Mouse (Mus musculus) brain, embryonic 14.5 days (tissue): ENCODE measurements around the gene Hdgfl2. TPM values are rescaled to one million over a fixed set of nuclear protein-coding genes. Genes with fewer than 3 reads are reported as not detected.
A peak's percentile ranks its signal among the peaks of the same experiment; 100 is the strongest.

Source experiments
- DNase-seq: peaks from one replicate; pipeline ENCODE4 v3.0.0-alpha.2; 2011; ENCODE audit warnings: low read depth
- CTCF ChIP-seq: fragments of 200-500 bp; IDR thresholded peaks from 2 replicates; pipeline ENCODE4 v1.5.1; 2012; ENCODE audit warnings: inconsistent platforms, mild to moderate bottlenecking, moderate library complexity, borderline replicate concordance; ENCODE audit not compliant: insufficient read depth, insufficient read length; ENCODE audit errors: extremely low read depth
- POLR2A ChIP-seq: fragments of 200-500 bp; IDR thresholded peaks from 2 replicates; pipeline ENCODE4 v1.6.1; 2012; ENCODE audit warnings: mild to moderate bottlenecking, inconsistent platforms, borderline replicate concordance; ENCODE audit not compliant: poor library complexity, insufficient read depth, insufficient read length, severe bottlenecking; ENCODE audit errors: extremely low read depth
- polyA plus RNA-seq: library from polyadenylated mRNA; depleted of rRNA; stranded (reverse); fragments of >200 nt; gene quantifications from 2 replicates; pipeline ENCODE4 v1.2.3, GENCODE M21; 2012; rRNA removed

Hdgfl2 gene
- polyA plus RNA-seq, 1 experiment = 129 TPM

GRCm38 (mm10) chr17:56141702-56142605, 62.5 kb downstream of the Hdgfl2 start:
- peak; percentile 70 for DNase-seq
- TF ChIP-seq CTCF = no peak
- no peak for TF ChIP-seq POLR2A

- TF ChIP-seq CTCF = no peak
- no peak for TF ChIP-seq POLR2A
- no peak for DNase-seq
Observed at GRCm38 (mm10) chr17:56144546-56144945, 65.1 kb downstream of the Hdgfl2 start.

DNA sequence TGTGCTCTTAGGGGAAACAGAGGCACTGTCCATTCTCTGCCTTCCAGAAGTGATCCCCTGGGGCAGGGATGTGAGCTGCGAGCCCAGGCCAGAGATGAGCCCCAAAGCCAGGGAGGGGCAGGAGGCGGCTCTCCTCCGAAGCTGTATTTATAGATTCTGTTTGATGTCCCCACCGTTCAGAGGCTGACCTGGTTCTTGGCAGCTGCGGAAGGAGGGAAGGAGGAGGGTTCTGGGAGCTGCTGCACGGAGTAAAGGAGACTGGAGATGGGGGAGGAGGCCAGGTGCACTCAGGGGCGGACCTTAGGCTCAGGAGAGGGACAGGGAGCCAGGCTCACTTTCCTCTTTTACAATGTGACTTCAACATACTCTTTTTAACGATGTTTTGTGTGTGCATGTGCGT, 66.7 kb downstream of the Hdgfl2 start:
- TF ChIP-seq POLR2A (no peak), CTCF (no peak)
- no peak for DNase-seq

DNA sequence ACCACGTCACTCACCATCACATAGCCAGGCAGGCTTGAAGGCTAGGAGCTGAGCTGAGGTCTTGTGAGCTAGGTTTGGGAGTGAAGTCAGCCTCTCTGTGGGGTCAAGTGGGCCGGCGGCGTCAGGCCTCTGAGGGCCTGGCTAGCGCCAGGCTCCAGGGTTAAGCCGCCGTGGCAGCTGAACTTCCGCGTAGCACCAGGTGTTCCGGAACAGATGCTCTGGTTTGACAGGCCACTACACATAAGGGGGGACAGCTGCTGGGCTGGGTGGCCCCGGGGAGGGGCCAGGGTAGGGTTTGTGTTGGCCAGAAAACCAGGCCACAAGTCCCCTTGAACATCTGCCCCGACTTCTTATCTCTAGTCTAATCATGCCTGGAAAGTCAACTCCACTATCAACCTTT, 68.0 kb downstream of the Hdgfl2 start:
- TF ChIP-seq CTCF (no peak), POLR2A (no peak)
- DNase-seq = no peak

- DNase-seq = no peak
- TF ChIP-seq POLR2A = no peak
Observed at GRCm38 (mm10) chr17:56148280-56148679, 68.8 kb downstream of the Hdgfl2 start.

- TF ChIP-seq CTCF (no peak), POLR2A (no peak)
- peak; percentile 29 for DNase-seq
Observed at GRCm38 (mm10) chr17:56148790-56149618, 69.6 kb downstream of the Hdgfl2 start.

DNA sequence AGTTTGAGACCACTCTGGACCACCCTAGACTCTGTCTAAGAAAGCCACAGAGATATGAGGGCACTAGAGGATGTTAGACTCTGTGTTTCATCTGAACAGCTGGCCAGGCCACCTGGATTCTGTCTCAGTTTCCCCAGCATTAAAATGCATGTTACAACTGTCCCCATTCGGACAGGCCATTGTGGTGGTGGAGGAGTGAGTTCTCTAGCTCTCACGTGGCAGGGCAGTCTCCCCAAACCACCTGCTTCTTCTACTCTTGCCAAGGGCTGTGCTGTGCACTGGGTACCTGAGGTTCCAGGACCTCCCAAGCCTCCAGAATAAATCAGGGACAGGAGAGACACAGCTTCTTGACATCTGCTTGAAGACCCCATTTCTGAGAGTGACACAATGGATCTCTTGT, 70.5 kb downstream of the Hdgfl2 start:
- TF ChIP-seq POLR2A = no peak
- no peak for DNase-seq

Other genes with a start within 250 kb of the Hdgfl2 start
- gene Zfp119a, start 200.7 kb upstream of the Hdgfl2 start, polyA plus RNA-seq = 3.8 and 4.3 TPM in 2 replicates
- 7.6 and 7.8 TPM in 2 replicates for gene Zfp959, start 187.5 kb upstream of the Hdgfl2 start, polyA plus RNA-seq
- gene Zfp119b, start 130.1 kb upstream of the Hdgfl2 start, polyA plus RNA-seq = 2.6 and 3.4 TPM in 2 replicates
- gene Ebi3, start 127.0 kb upstream of the Hdgfl2 start, polyA plus RNA-seq = 3.7 and 3.8 TPM in 2 replicates
- gene Yju2, start 120.5 kb upstream of the Hdgfl2 start, polyA plus RNA-seq = 12.8 and 15.4 TPM in 2 replicates
- 207 and 264 TPM in 2 replicates for gene Shd, start 109.2 kb upstream of the Hdgfl2 start, polyA plus RNA-seq
- 130 and 155 TPM in 2 replicates for gene Fsd1, start 93.1 kb upstream of the Hdgfl2 start, polyA plus RNA-seq
- 5.7 and 7.5 TPM in 2 replicates for gene Stap2, start 74.0 kb upstream of the Hdgfl2 start, polyA plus RNA-seq
- 223 and 288 TPM in 2 replicates for gene Mpnd, start 73.9 kb upstream of the Hdgfl2 start, polyA plus RNA-seq
- gene Sh3gl1, start 43.0 kb upstream of the Hdgfl2 start, polyA plus RNA-seq = 90.3 and 121 TPM in 2 replicates
- gene Chaf1a, start 39.2 kb upstream of the Hdgfl2 start, polyA plus RNA-seq = 9.7 and 11.3 TPM in 2 replicates
- 110 and 135 TPM in 2 replicates for gene Ubxn6, start 4.6 kb upstream of the Hdgfl2 start, polyA plus RNA-seq
- 0.11 and 0.16 TPM in 2 replicates for gene Plin4, start 30.2 kb downstream of the Hdgfl2 start, polyA plus RNA-seq
- gene Plin5, start 38.0 kb downstream of the Hdgfl2 start, polyA plus RNA-seq = 0.43 and 0.67 TPM in 2 replicates
- gene Lrg1, start 42.4 kb downstream of the Hdgfl2 start, polyA plus RNA-seq = 0.06 and 0.18 TPM in 2 replicates
- 35.0 and 48.5 TPM in 2 replicates for gene Sema6b, start 60.7 kb downstream of the Hdgfl2 start, polyA plus RNA-seq
- gene Tnfaip8l1, start 82.8 kb downstream of the Hdgfl2 start, polyA plus RNA-seq = 9.8 TPM in 2 replicates
- 49.8 and 54.7 TPM in 2 replicates for gene Mydgf, start 104.3 kb downstream of the Hdgfl2 start, polyA plus RNA-seq
- gene Dpp9, start 139.3 kb downstream of the Hdgfl2 start, polyA plus RNA-seq = 53.3 and 54.4 TPM in 2 replicates
- 27.0 and 31.0 TPM in 2 replicates for gene Fem1a, start 177.2 kb downstream of the Hdgfl2 start, polyA plus RNA-seq
- gene Ticam1, start 197.2 kb downstream of the Hdgfl2 start, polyA plus RNA-seq = 3.4 and 3.7 TPM in 2 replicates
- gene Plin3, start 213.2 kb downstream of the Hdgfl2 start, polyA plus RNA-seq = 6.4 and 8.3 TPM in 2 replicates
- gene Arrdc5, start 220.7 kb downstream of the Hdgfl2 start, polyA plus RNA-seq = not detected in 2 replicates
- gene Uhrf1, start 223.7 kb downstream of the Hdgfl2 start, polyA plus RNA-seq = 39.8 and 50.9 TPM in 2 replicates
- gene Kdm4b, start 246.4 kb downstream of the Hdgfl2 start, polyA plus RNA-seq = 64.6 and 86.5 TPM in 2 replicates